Mouse (Mus musculus): ENCODE measurements around the gene Prpf4.
A peak's percentile ranks its signal among the peaks of the same experiment; 100 is the strongest.

Gene Prpf4

GRCm38 (mm10) chr4:62385439-62385838 lies 23.2 kb upstream of the Prpf4 start:
- DNase-seq (ENCODE audit: extremely low spot score, low read depth, low spot score): no peak

GRCm38 (mm10) chr4:62389592-62390512 lies 18.7 kb upstream of the Prpf4 start:
- DNase-seq (ENCODE audit: extremely low spot score, low read depth, low spot score): no peak

GRCm38 (mm10) chr4:62391892-62392291 lies 16.7 kb upstream of the Prpf4 start:
- no peak for DNase-seq (ENCODE audit: extremely low spot score, low read depth, low spot score)

- DNase-seq (ENCODE audit: extremely low spot score, low read depth, low spot score): no peak
Observed at GRCm38 (mm10) chr4:62393459-62393858, 15.1 kb upstream of the Prpf4 start.

- no peak for DNase-seq (ENCODE audit: extremely low spot score, low read depth, low spot score)
Observed at GRCm38 (mm10) chr4:62395806-62396205, 12.8 kb upstream of the Prpf4 start.

- DNase-seq (ENCODE audit: extremely low spot score, low read depth, low spot score): no peak
Observed at GRCm38 (mm10) chr4:62397616-62398365, 10.8 kb upstream of the Prpf4 start.

- no peak for DNase-seq (ENCODE audit: extremely low spot score, low read depth, low spot score)
Observed at GRCm38 (mm10) chr4:62398956-62399355, 9.6 kb upstream of the Prpf4 start.

GRCm38 (mm10) chr4:62406133-62406532 lies 2.5 kb upstream of the Prpf4 start:
- DNase-seq (ENCODE audit: extremely low spot score, low read depth, low spot score): no peak

- DNase-seq (ENCODE audit: extremely low spot score, low read depth, low spot score): peak; percentile 44
Observed at GRCm38 (mm10) chr4:62407730-62408582, 641 bp upstream of the Prpf4 start.

- no peak for DNase-seq (ENCODE audit: extremely low spot score, low read depth, low spot score)
Observed at GRCm38 (mm10) chr4:62409615-62410014, 1.0 kb downstream of the Prpf4 start.

- DNase-seq (ENCODE audit: extremely low spot score, low read depth, low spot score): no peak
Observed at GRCm38 (mm10) chr4:62410325-62410724, 1.7 kb downstream of the Prpf4 start.

GRCm38 (mm10) chr4:62411606-62412005 lies 3.0 kb downstream of the Prpf4 start:
- DNase-seq (ENCODE audit: extremely low spot score, low read depth, low spot score): no peak

- DNase-seq (ENCODE audit: extremely low spot score, low read depth, low spot score): no peak
Observed at GRCm38 (mm10) chr4:62418448-62418847, 9.9 kb downstream of the Prpf4 start.

- DNase-seq (ENCODE audit: extremely low spot score, low read depth, low spot score): no peak
Observed at GRCm38 (mm10) chr4:62419091-62419490, 10.5 kb downstream of the Prpf4 start.

GRCm38 (mm10) chr4:62425891-62426290 lies 17.3 kb downstream of the Prpf4 start:
- DNase-seq (ENCODE audit: extremely low spot score, low read depth, low spot score): no peak

- no peak for DNase-seq (ENCODE audit: extremely low spot score, low read depth, low spot score)
Observed at GRCm38 (mm10) chr4:62427978-62428758, 19.6 kb downstream of the Prpf4 start.

GRCm38 (mm10) chr4:62429616-62430015 lies 21.0 kb downstream of the Prpf4 start:
- DNase-seq (ENCODE audit: extremely low spot score, low read depth, low spot score): no peak

- no peak for DNase-seq (ENCODE audit: extremely low spot score, low read depth, low spot score)
Observed at GRCm38 (mm10) chr4:62430678-62431077, 22.1 kb downstream of the Prpf4 start.

- DNase-seq (ENCODE audit: extremely low spot score, low read depth, low spot score): no peak
Observed at GRCm38 (mm10) chr4:62431522-62431921, 22.9 kb downstream of the Prpf4 start.

All from hindlimb bud, embryonic 11.5 days (tissue).